Mouse (Mus musculus): ENCODE results near the gene Itpa.

- no peak for TF ChIP-seq CTCF (IDR thresholded peaks at IDR 0.05; ENCODE audit: extremely low read depth, insufficient read length, insufficient replicate concordance, low read depth, low read length)
- no peak for TF ChIP-seq POLR2A (IDR thresholded peaks at IDR 0.05; ENCODE audit: low read depth, low read length)
These were observed 48.4 kb upstream of the Itpa start for GRCm38 (mm10) chr2:130618972-130619371.
